Mouse (Mus musculus): Measurements from ENCODE around the gene Tnk2. TPM values are rescaled to one million over a fixed set of nuclear protein-coding genes. Genes with fewer than 3 reads are reported as not detected.

Tnk2 gene
- 8.9 and 9.2 TPM in 2 replicates for polyA plus RNA-seq (2014; fragmentation: Nextera tagmentation; extraction: Ambion mirVana)

GRCm38 (mm10) chr16:32643661-32644061 is at the start of gene Tnk2:
Gene Tnk2 (plus strand): TSS chr16:32643874.
- whole genome bisulfite sequencing = 0% methylated on average over 30 of the region's 40 CpGs
- Histone ChIP-seq H3K9ac (ENCODE audit: low read length) (peak within 1 kb of the TSS; percentile 93), H3K27me3 (ENCODE audit: control insufficient read depth, insufficient read depth, low read length) (no peaks in the 10 kb centered on the region), H3K36me3 (ENCODE audit: control insufficient read depth, insufficient read depth, low read length) (no peaks in the 10 kb centered on the region), H3K27ac (replicated peaks; ENCODE audit: low read depth, low read length) (peak within 1 kb of the TSS; percentile 76), H3K9me3 (ENCODE audit: control insufficient read depth, low read length) (no peaks in the 10 kb centered on the region), H3K4me1 (ENCODE audit: control insufficient read depth, insufficient read depth, low read length) (peaks cover 12% of the 10 kb centered on the region), H3K4me2 (ENCODE audit: low read depth, severe bottlenecking) (peak within 1 kb of the TSS; percentile 84), H3K4me3 (ENCODE audit: low read depth, low read length) (peak within 1 kb of the TSS; percentile 86)
- ATAC-seq (ENCODE audit: insufficient number of reproducible peaks, low FRiP score, low TSS enrichment, low read depth) (peak; percentile 88), DNase-seq (ENCODE audit: low spot score) (peak; percentile 89)

GRCm38 (mm10) chr16:32593916-32594315 is 49.8 kb upstream of the Tnk2 start:
- Histone ChIP-seq H3K4me2 (ENCODE audit: low read depth, severe bottlenecking) (no peak overlapping the region), H3K9ac (ENCODE audit: low read length) (no peak overlapping the region), H3K9me3 (ENCODE audit: control insufficient read depth, low read length) (no peaks in the 10 kb centered on the region), H3K4me1 (ENCODE audit: control insufficient read depth, insufficient read depth, low read length) (no peaks in the 10 kb centered on the region), H3K27me3 (ENCODE audit: control insufficient read depth, insufficient read depth, low read length) (no peaks in the 10 kb centered on the region), H3K36me3 (ENCODE audit: control insufficient read depth, insufficient read depth, low read length) (no peaks in the 10 kb centered on the region), H3K27ac (replicated peaks; ENCODE audit: low read depth, low read length) (no peak overlapping the region), H3K4me3 (ENCODE audit: low read depth, low read length) (no peak overlapping the region)
- DNase-seq (ENCODE audit: low spot score) (no peak), ATAC-seq (ENCODE audit: insufficient number of reproducible peaks, low FRiP score, low TSS enrichment, low read depth) (no peak)
- WGBS = 80% methylated on average over 5 of the region's 5 CpGs

- WGBS = 80% methylated on average over 5 of the region's 5 CpGs
- no peak for ATAC-seq (ENCODE audit: insufficient number of reproducible peaks, low FRiP score, low TSS enrichment, low read depth)
- no peak for DNase-seq (ENCODE audit: low spot score)
These were observed 49.0 kb upstream of the Tnk2 start for GRCm38 (mm10) chr16:32594701-32595100.

GRCm38 (mm10) chr16:32595142-32595855 is 48.4 kb upstream of the Tnk2 start:
- no peak overlapping the region for H3K27ac ChIP-seq (replicated peaks; ENCODE audit: low read depth, low read length)
- no peak overlapping the region for H3K9ac ChIP-seq (ENCODE audit: low read length)
- H3K4me2 ChIP-seq (ENCODE audit: low read depth, severe bottlenecking) = no peak overlapping the region
- H3K36me3 ChIP-seq (ENCODE audit: control insufficient read depth, insufficient read depth, low read length) = no peaks in the 10 kb centered on the region
- H3K4me1 ChIP-seq (ENCODE audit: control insufficient read depth, insufficient read depth, low read length) = no peaks in the 10 kb centered on the region
- ATAC-seq (ENCODE audit: insufficient number of reproducible peaks, low FRiP score, low TSS enrichment, low read depth) (no peak), DNase-seq (ENCODE audit: low spot score) (no peak)
- H3K27me3 ChIP-seq (ENCODE audit: control insufficient read depth, insufficient read depth, low read length) = no peaks in the 10 kb centered on the region
- H3K9me3 ChIP-seq (ENCODE audit: control insufficient read depth, low read length) = no peaks in the 10 kb centered on the region
- WGBS = 84% methylated on average over 10 of the region's 10 CpGs
- H3K4me3 ChIP-seq (ENCODE audit: low read depth, low read length) = no peak overlapping the region

More at GRCm38 (mm10) chr16:32594701-32595100, 49.0 kb upstream of the Tnk2 start:
- no peak overlapping the region for H3K9ac ChIP-seq (ENCODE audit: low read length)
- H3K4me1 ChIP-seq (ENCODE audit: control insufficient read depth, insufficient read depth, low read length) = no peaks in the 10 kb centered on the region
- H3K27ac ChIP-seq (replicated peaks; ENCODE audit: low read depth, low read length) = no peak overlapping the region
- no peaks in the 10 kb centered on the region for H3K9me3 ChIP-seq (ENCODE audit: control insufficient read depth, low read length)
- no peaks in the 10 kb centered on the region for H3K36me3 ChIP-seq (ENCODE audit: control insufficient read depth, insufficient read depth, low read length)
- no peaks in the 10 kb centered on the region for H3K27me3 ChIP-seq (ENCODE audit: control insufficient read depth, insufficient read depth, low read length)
- no peak overlapping the region for H3K4me3 ChIP-seq (ENCODE audit: low read depth, low read length)
- no peak overlapping the region for H3K4me2 ChIP-seq (ENCODE audit: low read depth, severe bottlenecking)

- Histone ChIP-seq H3K4me2 (ENCODE audit: low read depth, severe bottlenecking) (no peak overlapping the region), H3K4me1 (ENCODE audit: control insufficient read depth, insufficient read depth, low read length) (no peaks in the 10 kb centered on the region), H3K27me3 (ENCODE audit: control insufficient read depth, insufficient read depth, low read length) (no peaks in the 10 kb centered on the region), H3K9ac (ENCODE audit: low read length) (no peak overlapping the region), H3K36me3 (ENCODE audit: control insufficient read depth, insufficient read depth, low read length) (no peaks in the 10 kb centered on the region), H3K9me3 (ENCODE audit: control insufficient read depth, low read length) (no peaks in the 10 kb centered on the region), H3K4me3 (ENCODE audit: low read depth, low read length) (no peak overlapping the region), H3K27ac (replicated peaks; ENCODE audit: low read depth, low read length) (no peak overlapping the region)
- ATAC-seq (ENCODE audit: insufficient number of reproducible peaks, low FRiP score, low TSS enrichment, low read depth) (no peak), DNase-seq (ENCODE audit: low spot score) (no peak)
- 33% methylated on average over 4 of the region's 4 CpGs for WGBS
These were observed 45.7 kb upstream of the Tnk2 start for GRCm38 (mm10) chr16:32597909-32598381.

- Histone ChIP-seq H3K27me3 (ENCODE audit: control insufficient read depth, insufficient read depth, low read length) (no peaks in the 10 kb centered on the region), H3K27ac (replicated peaks; ENCODE audit: low read depth, low read length) (no peak overlapping the region), H3K9ac (ENCODE audit: low read length) (no peak overlapping the region), H3K4me3 (ENCODE audit: low read depth, low read length) (no peak overlapping the region), H3K4me2 (ENCODE audit: low read depth, severe bottlenecking) (no peak overlapping the region), H3K4me1 (ENCODE audit: control insufficient read depth, insufficient read depth, low read length) (no peaks in the 10 kb centered on the region), H3K9me3 (ENCODE audit: control insufficient read depth, low read length) (no peaks in the 10 kb centered on the region), H3K36me3 (ENCODE audit: control insufficient read depth, insufficient read depth, low read length) (no peaks in the 10 kb centered on the region)
- 86% methylated on average over 1 of the region's 1 CpGs for WGBS
- ATAC-seq (ENCODE audit: insufficient number of reproducible peaks, low FRiP score, low TSS enrichment, low read depth) = no peak
- no peak for DNase-seq (ENCODE audit: low spot score)
These were observed 44.5 kb upstream of the Tnk2 start for GRCm38 (mm10) chr16:32599151-32599550.

GRCm38 (mm10) chr16:32602193-32602685 is 41.4 kb upstream of the Tnk2 start:
- Histone ChIP-seq H3K27ac (replicated peaks; ENCODE audit: low read depth, low read length) (no peak overlapping the region), H3K36me3 (ENCODE audit: control insufficient read depth, insufficient read depth, low read length) (no peaks in the 10 kb centered on the region), H3K4me2 (ENCODE audit: low read depth, severe bottlenecking) (no peak overlapping the region), H3K9me3 (ENCODE audit: control insufficient read depth, low read length) (no peaks in the 10 kb centered on the region), H3K9ac (ENCODE audit: low read length) (no peak overlapping the region), H3K4me3 (ENCODE audit: low read depth, low read length) (no peak overlapping the region), H3K4me1 (ENCODE audit: control insufficient read depth, insufficient read depth, low read length) (no peaks in the 10 kb centered on the region), H3K27me3 (ENCODE audit: control insufficient read depth, insufficient read depth, low read length) (no peaks in the 10 kb centered on the region)
- WGBS = 78% methylated on average over 3 of the region's 3 CpGs
- DNase-seq (ENCODE audit: low spot score) (no peak), ATAC-seq (ENCODE audit: insufficient number of reproducible peaks, low FRiP score, low TSS enrichment, low read depth) (no peak)

GRCm38 (mm10) chr16:32607562-32608343 is 35.9 kb upstream of the Tnk2 start:
- no peaks in the 10 kb centered on the region for H3K9me3 ChIP-seq (ENCODE audit: control insufficient read depth, low read length)
- no peak overlapping the region for H3K4me2 ChIP-seq (ENCODE audit: low read depth, severe bottlenecking)
- no peak overlapping the region for H3K9ac ChIP-seq (ENCODE audit: low read length)
- DNase-seq (ENCODE audit: low spot score) = no peak
- H3K36me3 ChIP-seq (ENCODE audit: control insufficient read depth, insufficient read depth, low read length) = no peaks in the 10 kb centered on the region
- H3K27me3 ChIP-seq (ENCODE audit: control insufficient read depth, insufficient read depth, low read length) = no peaks in the 10 kb centered on the region
- H3K27ac ChIP-seq (replicated peaks; ENCODE audit: low read depth, low read length) = no peak overlapping the region
- no peak for ATAC-seq (ENCODE audit: insufficient number of reproducible peaks, low FRiP score, low TSS enrichment, low read depth)
- WGBS = 61% methylated on average over 7 of the region's 7 CpGs
- no peak overlapping the region for H3K4me3 ChIP-seq (ENCODE audit: low read depth, low read length)
- H3K4me1 ChIP-seq (ENCODE audit: control insufficient read depth, insufficient read depth, low read length) = peaks cover 5% of the 10 kb centered on the region; the same call in 1 of the 2 replicates
